Mouse (Mus musculus) adrenal gland, adult 10 weeks (tissue): Measurements from ENCODE around the gene Gm20820. TPM values are rescaled to one million over a fixed set of nuclear protein-coding genes. Genes with fewer than 3 reads are reported as not detected.

Experiments
- polyA plus RNA-seq: library from polyadenylated mRNA; stranded (reverse); fragments of 350-450 nt; fragmentation: Illumina TruSeq; extraction: RNeasy Lipid Tissue Mini Kit (QIAGEN cat#74804); gene quantifications from one replicate; pipeline ENCODE4 v1.2.3, GENCODE M21; 2014; ENCODE audit warnings: low read depth, low replicate concordance

Gm20820 gene
- polyA plus RNA-seq = not detected

DNA sequence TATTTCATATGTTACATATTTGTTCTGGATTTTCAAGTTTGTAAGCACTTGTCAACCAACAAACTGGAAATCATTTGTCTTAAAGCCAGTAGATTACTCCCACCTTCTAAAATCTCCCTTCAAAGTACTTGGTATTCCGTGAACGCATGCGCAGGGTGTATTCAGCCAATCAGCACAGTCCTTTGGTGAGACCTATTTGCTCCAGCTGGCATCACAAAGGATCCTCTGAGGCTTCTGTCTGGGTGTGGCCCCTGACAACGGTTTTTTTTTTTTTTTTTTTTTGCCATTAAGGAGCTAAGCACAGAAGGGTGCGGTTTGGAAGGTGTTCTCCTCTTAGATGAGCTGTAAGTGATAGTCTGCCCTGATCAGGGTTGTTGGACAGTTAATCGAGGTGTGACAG, at the start of gene Gm20820:
Gene Gm20820, plus strand, starts transcription at position 301 of the 400 bp plus-strand sequence.

